Mouse (Mus musculus) ES-E14 (cell line): ENCODE measurements around the gene Hist1h1a. TPM values are rescaled to one million over a fixed set of nuclear protein-coding genes. Genes with fewer than 3 reads are reported as not detected.
"Not testable (repeated sequence)": the region's sequence is repeated elsewhere in the genome, so short reads cannot be mapped to it uniquely, and the experiment has no call there.

ENCODE experiments used
- DNase-seq: peaks from one replicate; pipeline ENCODE4 v3.0.0-alpha.2; 2013; ENCODE audit warnings: low read depth, low spot score
- H3K27ac ChIP-seq: 2 replicates; pipeline ENCODE4 v1.5.1; 2012; ENCODE audit warnings: low read depth, mild to moderate bottlenecking, low read length, moderate library complexity, mixed read lengths; ENCODE audit not compliant: poor library complexity, insufficient read depth, severe bottlenecking
- H3K36me3 ChIP-seq: 2 replicates; pipeline ENCODE4 v1.6.1; 2012; ENCODE audit warnings: mild to moderate bottlenecking, low read length, moderate library complexity, mixed read lengths; ENCODE audit not compliant: control insufficient read depth, poor library complexity, insufficient read depth, severe bottlenecking
- H3K4me1 ChIP-seq, 2 experiments: fragments of 150-350 bp in 1 of 2; sonication (generic) in 1 of 2; 2 replicates each; pipeline ENCODE4 v1.6.1; 2012; ENCODE audit warnings: low read length in 2 of 2, mild to moderate bottlenecking in 1 of 2, mixed read lengths in 1 of 2; ENCODE audit not compliant: control insufficient read depth in 2 of 2, insufficient read depth in 2 of 2, poor library complexity in 1 of 2
- H3K4me3 ChIP-seq, 2 experiments: fragments of 150-350 bp in 1 of 2; sonication (generic) in 1 of 2; 2 replicates each; pipeline ENCODE4 v1.5.1; 2012; ENCODE audit warnings: low read length in 2 of 2, low read depth in 1 of 2, mild to moderate bottlenecking in 1 of 2, mixed read lengths in 1 of 2; ENCODE audit not compliant: insufficient read depth in 1 of 2, poor library complexity in 1 of 2, severe bottlenecking in 1 of 2
- H3K9ac ChIP-seq: 2 replicates; pipeline ENCODE4 v1.6.1; 2012; ENCODE audit warnings: low read depth, mild to moderate bottlenecking, low read length, mixed read lengths; ENCODE audit not compliant: poor library complexity, insufficient read depth, severe bottlenecking
- H3K9me3 ChIP-seq: fragments of 150-350 bp; sonication (generic); 2 replicates; pipeline ENCODE4 v1.6.1; 2012; ENCODE audit warnings: low read depth, mild to moderate bottlenecking, low read length; ENCODE audit not compliant: control insufficient read depth, insufficient read depth
- CHD2 ChIP-seq: IDR thresholded peaks from 2 replicates; pipeline ENCODE4 v1.6.1; 2014; ENCODE audit warnings: mild to moderate bottlenecking, low read depth, low read length, inconsistent platforms
- HCFC1 ChIP-seq: IDR thresholded peaks from 2 replicates; pipeline ENCODE4 v1.6.1; 2012; ENCODE audit warnings: low read length, inconsistent platforms, borderline replicate concordance; ENCODE audit not compliant: insufficient read depth
- MAFK ChIP-seq: IDR thresholded peaks from 2 replicates; pipeline ENCODE4 v1.6.1; 2014; ENCODE audit warnings: mild to moderate bottlenecking, low read depth, low read length, inconsistent platforms; ENCODE audit not compliant: insufficient read depth
- ZC3H11A ChIP-seq: IDR thresholded peaks from 2 replicates; pipeline ENCODE4 v1.6.1; 2012; ENCODE audit warnings: low read depth, mild to moderate bottlenecking, inconsistent platforms, low read length, borderline replicate concordance
- ZNF384 ChIP-seq: IDR thresholded peaks from 2 replicates; pipeline ENCODE4 v1.6.1; 2012; ENCODE audit warnings: low read depth, low read length, inconsistent platforms
- in situ Hi-C, 2 experiments: fragments of 600-800 bp; cut with MboI; formaldehyde crosslinking; loops; one replicate each; pipeline ENCODE4 v1.15.1; 2025; ENCODE audit warnings: low sequenced_read_pairs in 2 of 2, inconsistent platforms in 1 of 2; ENCODE audit not compliant: unreplicated experiment in 2 of 2
- total RNA-seq: library from RNA; depleted of rRNA; stranded (reverse); fragments of 300-350 nt; gene quantifications from 2 replicates; pipeline ENCODE4 v1.2.3, GENCODE M21; 2012

The Hist1h1a gene
- total RNA-seq, 1 experiment, result 1,468 TPM

GRCm38 (mm10) chr13:23744421-23745380, 18.8 kb upstream of the Hist1h1a start:
- Histone ChIP-seq H3K4me3 (peak overlapping the region; percentile 3 to 70), H3K4me1 (peaks cover 1 to 3% of the 10 kb centered on the region in 2 experiments; a peak in 3 of 4 replicates), H3K9me3 (no peaks in the 10 kb centered on the region), H3K27ac (peak overlapping the region; percentile 93), H3K36me3 (no peaks in the 10 kb centered on the region), H3K9ac (peak overlapping the region; percentile 87)
- TF ChIP-seq CHD2 (0 out of 2 replicates have a peak, but pooled peaks have one; percentile 47), ZC3H11A (no peak)
- in situ Hi-C loops, result loop anchor here in 1 of 2 experiments (5.0 to 10.0 kb wide), 3 partner anchors 52 to 1710 kb away; partner anchors contain the start of genes Hist1h1d, Hist1h2ah, Hist1h2bk and Hist1h4f
- DNase-seq, result no peak

- H3K9me3 ChIP-seq, result no peaks in the 10 kb centered on the region
- peaks cover 2 to 3% of the 10 kb centered on the region in 2 experiments; a peak in 3 of 4 replicates for H3K4me1 ChIP-seq
- in situ Hi-C loops, result loop anchor here in 1 of 2 experiments (10.0 kb wide), 2 partner anchors 191 to 1711 kb away; partner anchors contain the start of genes Hist1h1d, Hist1h2ah, Hist1h2bk and Hist1h4f
- H3K27ac ChIP-seq, result peak within 1 kb of the TSS; percentile 94
- peak within 1 kb of the TSS; percentile 87 for H3K9ac ChIP-seq
- DNase-seq, result no peak
- H3K36me3 ChIP-seq, result no peaks in the 10 kb centered on the region
- TF ChIP-seq ZNF384, result peak; percentile 80
- TF ChIP-seq MAFK, result no peak
- TF ChIP-seq HCFC1, result no peak
- peak; percentile 72 for TF ChIP-seq CHD2
- TF ChIP-seq ZC3H11A, result no peak
- H3K4me3 ChIP-seq, result peak within 1 kb of the TSS; percentile 68 to 70
Measured at GRCm38 (mm10) chr13:23745381-23746161, 17.9 kb upstream of the Hist1h1a start, which contains the start of gene Hist1h3c. Hist1h3c (minus strand) TSS chr13:23745602.

GRCm38 (mm10) chr13:23746201-23747080, 17.0 kb upstream of the Hist1h1a start, which contains the start of gene Hist1h2bb:
Hist1h2bb (plus strand) TSS chr13:23746734.
- not testable (repeated sequence) for H3K9me3 ChIP-seq, DNase-seq, H3K4me1 ChIP-seq, H3K36me3 ChIP-seq
- peak within 1 kb of the TSS; percentile 85 for H3K9ac ChIP-seq
- peak; percentile 84 for TF ChIP-seq CHD2
- in situ Hi-C loops, result loop anchor here in 1 of 2 experiments (10.0 kb wide), 2 partner anchors 192 to 1712 kb away; partner anchors contain the start of genes Hist1h1d, Hist1h2ah, Hist1h2bk and Hist1h4f
- H3K4me3 ChIP-seq, result peak within 1 kb of the TSS; percentile 68
- peak within 1 kb of the TSS; percentile 96 for H3K27ac ChIP-seq
